Comparison of ENCODE assay signal across 23 mouse cellular contexts in the genomic region with DNA sequence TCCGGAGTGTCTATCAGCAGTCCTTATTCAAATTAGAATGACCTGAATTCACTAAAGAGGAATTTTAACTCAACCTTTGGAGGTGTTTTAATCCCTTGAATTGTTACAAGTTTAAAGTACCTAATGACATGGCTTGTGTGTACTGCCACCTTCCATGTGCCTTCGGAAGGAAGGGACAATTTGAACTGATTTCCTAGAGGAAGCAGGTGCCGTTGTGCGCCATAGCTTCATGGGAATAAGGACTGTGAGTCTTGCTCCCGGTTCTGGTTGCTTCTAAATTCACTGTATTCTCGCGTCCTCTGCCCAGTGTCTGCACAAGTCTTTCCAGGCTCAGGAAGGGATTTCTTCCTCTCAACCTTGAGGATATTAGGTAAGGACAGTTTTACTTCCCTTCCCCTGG. TPM values are rescaled to one million over a fixed set of nuclear protein-coding genes. Genes with fewer than 3 reads are reported as not detected.
DNase-seq lines count a peak whose midpoint lies in the region; ATAC-seq and TF ChIP-seq lines count a peak whose summit lies in the region.
"Had no signal": no experiment of that assay in that cellular context is flagged by ENCODE, and none has a peak within 500 bp of the region (broad histone marks: within the 10 kb centered on the region; RNA-seq: fewer than 3 reads in every experiment).

No protein-coding gene starts in this region.

- DNase-seq in gastrocnemius, adult 2 months: no peak
- DNase-seq in gastrocnemius, postnatal 25 days: no peak
- peak; percentile 22 for DNase-seq in heart, adult 8-10 months (ENCODE audit: low spot score)
- no peak for DNase-seq in heart, postnatal 10 days
- peak; percentile 8 for DNase-seq in midbrain, embryonic 11.5 days (ENCODE audit: low spot score, missing footprints)
- DNase-seq in midbrain, embryonic 14.5 days: no peak
- DNase-seq: adrenal gland, adult 8-10 months; adrenal gland, postnatal 25 days; cerebellum, adult 18-20 months; cerebellum, adult 9-10 months; cerebellum, postnatal 14 days; gastrocnemius, postnatal 14 days; heart, postnatal 4 days; kidney, adult 18-20 months had no signal

- no peak for TF ChIP-seq CTCF in gastrocnemius, adult 2 months (IDR thresholded peaks at IDR 0.05)

- H3K27me3 ChIP-seq in midbrain, embryonic 11.5 days (ENCODE audit: control insufficient read depth, insufficient read depth, low read length): no peaks in the 10 kb centered on the region
- no peaks in the 10 kb centered on the region for H3K27me3 ChIP-seq in midbrain, embryonic 14.5 days (ENCODE audit: control insufficient read depth, insufficient read depth, low read length)
- H3K27me3 ChIP-seq: forebrain, embryonic 13.5 days; heart, embryonic 12.5 days had no signal

- H3K36me3 ChIP-seq in midbrain, embryonic 11.5 days (ENCODE audit: control insufficient read depth, insufficient read depth, low read length): no peaks in the 10 kb centered on the region
- no peaks in the 10 kb centered on the region for H3K36me3 ChIP-seq in midbrain, embryonic 14.5 days (ENCODE audit: control insufficient read depth, insufficient read depth, low read length)

- H3K27ac ChIP-seq in gastrocnemius, adult 2 months: no peak overlapping the region; the same call in 1 of the 2 replicates
- no peak overlapping the region for H3K27ac ChIP-seq in midbrain, embryonic 11.5 days (ENCODE audit: low read depth, low read length)
- H3K27ac ChIP-seq in midbrain, embryonic 14.5 days (replicated peaks; ENCODE audit: low read depth, low read length): no peak overlapping the region
- H3K27ac ChIP-seq: forebrain, embryonic 10.5 days; forebrain, embryonic 13.5 days; hindbrain, embryonic 14.5 days; hindbrain, postnatal 0 days had no signal

- no peak for ATAC-seq in midbrain, embryonic 11.5 days (ENCODE audit: low FRiP score)
- ATAC-seq in midbrain, embryonic 14.5 days (ENCODE audit: low FRiP score, low TSS enrichment): no peak
- ATAC-seq: activated CD4-positive, CD25-positive, alpha-beta regulatory T cell, adult 4 months; forebrain, embryonic 13.5 days; forebrain, embryonic 16.5 days; hindbrain, postnatal 0 days; inflammation-experienced regulatory T-cells, adult 6 months; intestine, embryonic 16.5 days had no signal

- no peak overlapping the region for H3K4me2 ChIP-seq in midbrain, embryonic 11.5 days
- H3K4me2 ChIP-seq in midbrain, embryonic 14.5 days (ENCODE audit: low read length): no peak overlapping the region
- H3K4me2 ChIP-seq: forebrain, embryonic 13.5 days; heart, embryonic 12.5 days; hindbrain, embryonic 14.5 days had no signal

- intact Hi-C loops in gastrocnemius, adult 2 months (cut with DNase I): no loop called here
- intact Hi-C loops in heart, postnatal 10 days (cut with DNase I): no loop called here

- H3K9me3 ChIP-seq in midbrain, embryonic 11.5 days (ENCODE audit: control insufficient read depth, low read length): no peaks in the 10 kb centered on the region
- no peaks in the 10 kb centered on the region for H3K9me3 ChIP-seq in midbrain, embryonic 14.5 days (ENCODE audit: control insufficient read depth, low read length)
- H3K9me3 ChIP-seq: forebrain, embryonic 10.5 days; forebrain, embryonic 13.5 days; heart, embryonic 12.5 days had no signal

- H3K9ac ChIP-seq in midbrain, embryonic 11.5 days (ENCODE audit: low read length): no peak overlapping the region
- H3K9ac ChIP-seq in midbrain, embryonic 14.5 days (replicated peaks; ENCODE audit: low read length): no peak overlapping the region
- H3K9ac ChIP-seq: forebrain, embryonic 13.5 days; heart, embryonic 12.5 days; hindbrain, embryonic 14.5 days had no signal

- peak overlapping the region; percentile 29 for H3K4me3 ChIP-seq in gastrocnemius, adult 2 months
- H3K4me3 ChIP-seq in midbrain, embryonic 11.5 days (ENCODE audit: low read depth, low read length): no peak overlapping the region
- H3K4me3 ChIP-seq in midbrain, embryonic 14.5 days (replicated peaks; ENCODE audit: low read depth, low read length): no peak overlapping the region
- H3K4me3 ChIP-seq: forebrain, embryonic 10.5 days; forebrain, embryonic 13.5 days; heart, embryonic 12.5 days had no signal

- whole genome bisulfite sequencing in midbrain, embryonic 11.5 days: 89% methylated on average over 7 of the region's 7 CpGs
- WGBS in midbrain, embryonic 14.5 days: 86% methylated on average over 7 of the region's 7 CpGs

- H3K4me1 ChIP-seq in midbrain, embryonic 11.5 days (ENCODE audit: control insufficient read depth, insufficient read depth, low read length): peaks cover 7% of the 10 kb centered on the region
- peaks cover 5% of the 10 kb centered on the region; the same call in 1 of the 2 replicates for H3K4me1 ChIP-seq in midbrain, embryonic 14.5 days (ENCODE audit: control insufficient read depth, insufficient read depth, low read length)

RNA-seq across cellular contexts. Expression of a gene that starts 41.8 kb away (rescaled TPM):
- total RNA-seq in gastrocnemius, adult 2 months (2021): 10 to 100 TPM; 24.0 to 32.9 TPM
- total RNA-seq in gastrocnemius, postnatal 25 days (2021): 10 to 100 TPM; 25.8 to 30.8 TPM
- total RNA-seq in heart, adult 8-10 months (2022): 10 to 100 TPM; 47.2 to 48.0 (median 47.3) TPM
- 10 to 100 TPM; 43.8 to 47.1 TPM for total RNA-seq in heart, postnatal 10 days (2021)
- polyA plus RNA-seq in midbrain, embryonic 11.5 days (2014; fragmentation: Nextera tagmentation; extraction: Ambion mirVana): 60.1 and 64.1 TPM in 2 replicates
- 36.5 and 38.2 TPM in 2 replicates for polyA plus RNA-seq in midbrain, embryonic 14.5 days (2014; fragmentation: Nextera tagmentation; extraction: Ambion mirVana)

RNA-seq across cellular contexts. Expression of a gene that starts 41.8 kb away (rescaled TPM):
- 10 to 100 TPM; 20.1 to 35.5 TPM for total RNA-seq in gastrocnemius, adult 2 months (2021)
- total RNA-seq in gastrocnemius, postnatal 25 days (2021): 10 to 100 TPM; 27.6 to 30.3 TPM
- total RNA-seq in heart, adult 8-10 months (2022): 10 to 100 TPM; 52.6 to 58.1 (median 54.0) TPM
- total RNA-seq in heart, postnatal 10 days (2021): 10 to 100 TPM; 38.8 to 43.6 TPM
- 54.1 and 55.9 TPM in 2 replicates for polyA plus RNA-seq in midbrain, embryonic 11.5 days (2014; fragmentation: Nextera tagmentation; extraction: Ambion mirVana)
- 57.3 and 62.2 TPM in 2 replicates for polyA plus RNA-seq in midbrain, embryonic 14.5 days (2014; fragmentation: Nextera tagmentation; extraction: Ambion mirVana)

Comparison
In these comparisons a context has a peak if more than half of its experiments do, and no peak if none do; other contexts are left out.
1. DNase-seq: peak in heart, adult 8-10 months (single experiment) and midbrain, embryonic 11.5 days (single experiment); none in gastrocnemius, adult 2 months (single experiment), gastrocnemius, postnatal 25 days (single experiment), heart, postnatal 10 days (0 of 2) and midbrain, embryonic 14.5 days (single experiment).